Mouse (Mus musculus): ENCODE data around the gene Rfc4. TPM values are rescaled to one million over a fixed set of nuclear protein-coding genes. Genes with fewer than 3 reads are reported as not detected.
"Not testable (repeated sequence)": the region's sequence is repeated elsewhere in the genome, so short reads cannot be mapped to it uniquely, and the experiment has no call there.

Gene Rfc4
- total and polyA plus RNA-seq, 2 experiments = 5.3 TPM; not detected in 1

- no peaks in the 10 kb centered on the region for H3K79me2 ChIP-seq (ENCODE audit: control insufficient read depth, insufficient read depth, low read length)
- no peaks in the 10 kb centered on the region for H3K27me3 ChIP-seq (ENCODE audit: control insufficient read depth, insufficient read depth, low read length)
- no peaks in the 10 kb centered on the region for H3K36me3 ChIP-seq (ENCODE audit: control insufficient read depth, insufficient read depth, low read length)
- TF ChIP-seq POLR2A (IDR thresholded peaks at IDR 0.05; ENCODE audit: extremely low read depth, insufficient read depth, low read length) (no peak), CTCF (IDR thresholded peaks at IDR 0.05; ENCODE audit: low read depth, low read length) (no peak)
- no peak for DNase-seq (ENCODE audit: extremely low read depth, low read depth, low spot score)
- H3K27ac ChIP-seq (replicated peaks; ENCODE audit: insufficient read depth, low read depth, low read length) = no peak overlapping the region
- H3K9ac ChIP-seq (ENCODE audit: low read depth, low read length) = no peak overlapping the region
- 54% methylated on average over 12 of the region's 12 CpGs for WGBS
- no peak overlapping the region for H3K4me3 ChIP-seq (ENCODE audit: insufficient read depth, low read depth, low read length)
- no peaks in the 10 kb centered on the region for H3K4me1 ChIP-seq (ENCODE audit: control insufficient read depth, insufficient read depth, low read length)
Observed at GRCm38 (mm10) chr16:23099632-23100031, 27.9 kb downstream of the Rfc4 start.

- H3K27ac ChIP-seq (replicated peaks; ENCODE audit: insufficient read depth, low read depth, low read length); DNase-seq (ENCODE audit: extremely low read depth, low read depth, low spot score); H3K27me3 ChIP-seq (ENCODE audit: control insufficient read depth, insufficient read depth, low read length); H3K79me2 ChIP-seq (ENCODE audit: control insufficient read depth, insufficient read depth, low read length); H3K4me3 ChIP-seq (ENCODE audit: insufficient read depth, low read depth, low read length); H3K9ac ChIP-seq (ENCODE audit: low read depth, low read length); H3K4me1 ChIP-seq (ENCODE audit: control insufficient read depth, insufficient read depth, low read length); H3K36me3 ChIP-seq (ENCODE audit: control insufficient read depth, insufficient read depth, low read length): not testable (repeated sequence)
- WGBS = 100% methylated on average over 1 of the region's 1 CpGs
Observed at GRCm38 (mm10) chr16:23098105-23098452, 29.5 kb downstream of the Rfc4 start.

- H3K4me3 ChIP-seq (ENCODE audit: insufficient read depth, low read depth, low read length); H3K9ac ChIP-seq (ENCODE audit: low read depth, low read length); H3K27me3 ChIP-seq (ENCODE audit: control insufficient read depth, insufficient read depth, low read length); H3K27ac ChIP-seq (replicated peaks; ENCODE audit: insufficient read depth, low read depth, low read length); H3K4me1 ChIP-seq (ENCODE audit: control insufficient read depth, insufficient read depth, low read length); H3K36me3 ChIP-seq (ENCODE audit: control insufficient read depth, insufficient read depth, low read length); DNase-seq (ENCODE audit: extremely low read depth, low read depth, low spot score); H3K79me2 ChIP-seq (ENCODE audit: control insufficient read depth, insufficient read depth, low read length): not testable (repeated sequence)
- 93% methylated on average over 8 of the region's 8 CpGs for WGBS
Observed at GRCm38 (mm10) chr16:23097290-23098104, 30.0 kb downstream of the Rfc4 start.

GRCm38 (mm10) chr16:23096886-23097285 is 30.7 kb downstream of the Rfc4 start:
- H3K4me1 ChIP-seq (ENCODE audit: control insufficient read depth, insufficient read depth, low read length); H3K27ac ChIP-seq (replicated peaks; ENCODE audit: insufficient read depth, low read depth, low read length); H3K36me3 ChIP-seq (ENCODE audit: control insufficient read depth, insufficient read depth, low read length); H3K27me3 ChIP-seq (ENCODE audit: control insufficient read depth, insufficient read depth, low read length); H3K4me3 ChIP-seq (ENCODE audit: insufficient read depth, low read depth, low read length); H3K9ac ChIP-seq (ENCODE audit: low read depth, low read length); H3K79me2 ChIP-seq (ENCODE audit: control insufficient read depth, insufficient read depth, low read length); DNase-seq (ENCODE audit: extremely low read depth, low read depth, low spot score): not testable (repeated sequence)
- WGBS = 89% methylated on average over 1 of the region's 1 CpGs

GRCm38 (mm10) chr16:23095581-23095980 is 32.0 kb downstream of the Rfc4 start:
- H3K4me3 ChIP-seq (ENCODE audit: insufficient read depth, low read depth, low read length); H3K27ac ChIP-seq (replicated peaks; ENCODE audit: insufficient read depth, low read depth, low read length); H3K27me3 ChIP-seq (ENCODE audit: control insufficient read depth, insufficient read depth, low read length); DNase-seq (ENCODE audit: extremely low read depth, low read depth, low spot score); H3K79me2 ChIP-seq (ENCODE audit: control insufficient read depth, insufficient read depth, low read length); H3K36me3 ChIP-seq (ENCODE audit: control insufficient read depth, insufficient read depth, low read length); H3K9ac ChIP-seq (ENCODE audit: low read depth, low read length); H3K4me1 ChIP-seq (ENCODE audit: control insufficient read depth, insufficient read depth, low read length): not testable (repeated sequence)
- WGBS = 96% methylated on average over 5 of the region's 5 CpGs

GRCm38 (mm10) chr16:23094136-23094535 is 33.4 kb downstream of the Rfc4 start:
- no peaks in the 10 kb centered on the region for H3K36me3 ChIP-seq (ENCODE audit: control insufficient read depth, insufficient read depth, low read length)
- WGBS = 56% methylated on average over 6 of the region's 6 CpGs

More at GRCm38 (mm10) chr16:23094136-23094535, 33.4 kb downstream of the Rfc4 start:
- no peak overlapping the region for H3K4me3 ChIP-seq (ENCODE audit: insufficient read depth, low read depth, low read length)
- H3K4me1 ChIP-seq (ENCODE audit: control insufficient read depth, insufficient read depth, low read length) = no peaks in the 10 kb centered on the region
- no peak for DNase-seq (ENCODE audit: extremely low read depth, low read depth, low spot score)
- no peak for TF ChIP-seq POLR2A (IDR thresholded peaks at IDR 0.05; ENCODE audit: extremely low read depth, insufficient read depth, low read length)
- TF ChIP-seq CTCF (IDR thresholded peaks at IDR 0.05; ENCODE audit: low read depth, low read length) = no peak
- no peaks in the 10 kb centered on the region for H3K79me2 ChIP-seq (ENCODE audit: control insufficient read depth, insufficient read depth, low read length)
- H3K27ac ChIP-seq (replicated peaks; ENCODE audit: insufficient read depth, low read depth, low read length) = no peak overlapping the region
- no peak overlapping the region for H3K9ac ChIP-seq (ENCODE audit: low read depth, low read length)
- no peaks in the 10 kb centered on the region for H3K27me3 ChIP-seq (ENCODE audit: control insufficient read depth, insufficient read depth, low read length)
